Mouse (Mus musculus): ENCODE measurements around the gene Prmt1. TPM values are rescaled to one million over a fixed set of nuclear protein-coding genes. Genes with fewer than 3 reads are reported as not detected.
A peak's percentile ranks its signal among the peaks of the same experiment; 100 is the strongest.

Prmt1 gene
- total and polyA plus RNA-seq, 2 experiments from 2014 or later = 208 to 598 TPM

GRCm38 (mm10) chr7:44996672-44997071 lies 10.3 kb upstream of the Prmt1 start:
- TF ChIP-seq CTCF (IDR thresholded peaks at IDR 0.05; ENCODE audit: low read depth) = no peak
- peak overlapping the region; percentile 88 for H3K4me2 ChIP-seq (ENCODE audit: low read depth)
- DNase-seq (no peak), ATAC-seq (no peak)
- H3K27me3 ChIP-seq (ENCODE audit: insufficient read depth, low read length) = no peaks in the 10 kb centered on the region
- peaks cover 4% of the 10 kb centered on the region; the same call in 1 of the 2 replicates for H3K4me1 ChIP-seq (ENCODE audit: insufficient read depth)
- H3K4me3 ChIP-seq (ENCODE audit: low read depth, low read length) = peak overlapping the region; percentile 53
- H3K27ac ChIP-seq (ENCODE audit: low read depth, low read length) = no peak overlapping the region
- H3K36me3 ChIP-seq (ENCODE audit: insufficient read depth) = peaks cover 16% of the 10 kb centered on the region
- WGBS = 12% methylated on average over 10 of the region's 10 CpGs
- no peaks in the 10 kb centered on the region for H3K9me3 ChIP-seq (ENCODE audit: low read length)
- H3K9ac ChIP-seq = no peak overlapping the region

GRCm38 (mm10) chr7:44986879-44987718 lies 731 bp upstream of the Prmt1 start:
- Histone ChIP-seq H3K27me3 (ENCODE audit: insufficient read depth, low read length) (no peaks in the 10 kb centered on the region), H3K9ac (peak overlapping the region; percentile 56), H3K27ac (ENCODE audit: low read depth, low read length) (peak overlapping the region; percentile 89), H3K36me3 (ENCODE audit: insufficient read depth) (peaks cover 9% of the 10 kb centered on the region), H3K4me1 (ENCODE audit: insufficient read depth) (peaks cover 21% of the 10 kb centered on the region), H3K9me3 (ENCODE audit: low read length) (no peaks in the 10 kb centered on the region), H3K4me2 (ENCODE audit: low read depth) (peak overlapping the region; percentile 54), H3K4me3 (ENCODE audit: low read depth, low read length) (peak overlapping the region; percentile 55)
- TF ChIP-seq CTCF (IDR thresholded peaks at IDR 0.05; ENCODE audit: low read depth) = 0 out of 2 replicates have a peak, but pooled peaks have one; percentile 5
- under 1% methylated on average over 29 of the region's 29 CpGs for WGBS
- DNase-seq = peak; percentile 59
- ATAC-seq = no peak

- ATAC-seq = no peak
- no peaks in the 10 kb centered on the region for H3K27me3 ChIP-seq (ENCODE audit: insufficient read depth, low read length)
- TF ChIP-seq CTCF (IDR thresholded peaks at IDR 0.05; ENCODE audit: low read depth) = peak; percentile 49
These were observed 675 bp downstream of the Prmt1 start for GRCm38 (mm10) chr7:44985595-44986191.

GRCm38 (mm10) chr7:44984833-44985164 lies 1.6 kb downstream of the Prmt1 start:
- no peaks in the 10 kb centered on the region for H3K27me3 ChIP-seq (ENCODE audit: insufficient read depth, low read length)
- 27% methylated on average over 3 of the region's 3 CpGs for WGBS
- H3K9me3 ChIP-seq (ENCODE audit: low read length) = no peaks in the 10 kb centered on the region
- H3K9ac ChIP-seq = no peak overlapping the region
- ATAC-seq = no peak
- peaks cover 29% of the 10 kb centered on the region for H3K36me3 ChIP-seq (ENCODE audit: insufficient read depth)
- peak overlapping the region; percentile 96; the same call in 1 of the 2 replicates for H3K4me3 ChIP-seq (ENCODE audit: low read depth, low read length)
- no peak overlapping the region for H3K27ac ChIP-seq (ENCODE audit: low read depth, low read length)
- no peak for TF ChIP-seq CTCF (IDR thresholded peaks at IDR 0.05; ENCODE audit: low read depth)
- H3K4me1 ChIP-seq (ENCODE audit: insufficient read depth) = peaks cover 21% of the 10 kb centered on the region
- DNase-seq = no peak
- peak overlapping the region; percentile 62 for H3K4me2 ChIP-seq (ENCODE audit: low read depth)

More at GRCm38 (mm10) chr7:44985595-44986191, 675 bp downstream of the Prmt1 start:
- H3K36me3 ChIP-seq (ENCODE audit: insufficient read depth) = peaks cover 22% of the 10 kb centered on the region
- H3K9me3 ChIP-seq (ENCODE audit: low read length) = no peaks in the 10 kb centered on the region
- under 1% methylated on average over 42 of the region's 45 CpGs for WGBS
- peak; percentile 64 for DNase-seq
- peak overlapping the region; percentile 62 for H3K4me2 ChIP-seq (ENCODE audit: low read depth)
- peak overlapping the region; percentile 95 for H3K9ac ChIP-seq
- H3K4me1 ChIP-seq (ENCODE audit: insufficient read depth) = peaks cover 21% of the 10 kb centered on the region
- peak overlapping the region; percentile 93 for H3K27ac ChIP-seq (ENCODE audit: low read depth, low read length)
- H3K4me3 ChIP-seq (ENCODE audit: low read depth, low read length) = peak overlapping the region; percentile 96

- H3K27ac ChIP-seq (ENCODE audit: low read depth, low read length) = no peak overlapping the region
- peak overlapping the region; percentile 62 for H3K4me2 ChIP-seq (ENCODE audit: low read depth)
- H3K4me3 ChIP-seq (ENCODE audit: low read depth, low read length) = 0 out of 2 replicates have a peak overlapping the region, but pooled peaks have one; percentile 96
- TF ChIP-seq CTCF (IDR thresholded peaks at IDR 0.05; ENCODE audit: low read depth) = no peak
- WGBS = 76% methylated on average over 7 of the region's 7 CpGs
- DNase-seq = no peak
- H3K9me3 ChIP-seq (ENCODE audit: low read length) = no peaks in the 10 kb centered on the region
- no peak overlapping the region for H3K9ac ChIP-seq
- H3K36me3 ChIP-seq (ENCODE audit: insufficient read depth) = peaks cover 35% of the 10 kb centered on the region
- H3K4me1 ChIP-seq (ENCODE audit: insufficient read depth) = peaks cover 21% of the 10 kb centered on the region
- no peak for ATAC-seq
- no peaks in the 10 kb centered on the region for H3K27me3 ChIP-seq (ENCODE audit: insufficient read depth, low read length)
These were observed 2.2 kb downstream of the Prmt1 start for GRCm38 (mm10) chr7:44983944-44984832.

GRCm38 (mm10) chr7:44983085-44983484 lies 3.3 kb downstream of the Prmt1 start:
- Histone ChIP-seq H3K36me3 (ENCODE audit: insufficient read depth) (peaks cover 43% of the 10 kb centered on the region), H3K27me3 (ENCODE audit: insufficient read depth, low read length) (no peaks in the 10 kb centered on the region), H3K4me3 (ENCODE audit: low read depth, low read length) (no peak overlapping the region), H3K27ac (ENCODE audit: low read depth, low read length) (no peak overlapping the region), H3K9ac (no peak overlapping the region), H3K4me2 (ENCODE audit: low read depth) (no peak overlapping the region), H3K4me1 (ENCODE audit: insufficient read depth) (peaks cover 15% of the 10 kb centered on the region; the same call in 1 of the 2 replicates), H3K9me3 (ENCODE audit: low read length) (no peaks in the 10 kb centered on the region)
- ATAC-seq (no peak), DNase-seq (peak; percentile 79)
- TF ChIP-seq CTCF (IDR thresholded peaks at IDR 0.05; ENCODE audit: low read depth) = peak; percentile 87
- WGBS = 27% methylated on average over 6 of the region's 6 CpGs
